Mouse (Mus musculus) ovary, adult 10 weeks (tissue): ENCODE data around the gene Sphk2. TPM values are rescaled to one million over a fixed set of nuclear protein-coding genes. Genes with fewer than 3 reads are reported as not detected.

Experiments
- polyA plus RNA-seq: library from polyadenylated mRNA; stranded (reverse); fragments of 350-450 nt; fragmentation: Illumina TruSeq; extraction: RNeasy Lipid Tissue Mini Kit (QIAGEN cat#74804); gene quantifications from one replicate; pipeline ENCODE4 v1.2.3, GENCODE M21; 2014

The Sphk2 gene
- polyA plus RNA-seq = 0.40 TPM

DNA sequence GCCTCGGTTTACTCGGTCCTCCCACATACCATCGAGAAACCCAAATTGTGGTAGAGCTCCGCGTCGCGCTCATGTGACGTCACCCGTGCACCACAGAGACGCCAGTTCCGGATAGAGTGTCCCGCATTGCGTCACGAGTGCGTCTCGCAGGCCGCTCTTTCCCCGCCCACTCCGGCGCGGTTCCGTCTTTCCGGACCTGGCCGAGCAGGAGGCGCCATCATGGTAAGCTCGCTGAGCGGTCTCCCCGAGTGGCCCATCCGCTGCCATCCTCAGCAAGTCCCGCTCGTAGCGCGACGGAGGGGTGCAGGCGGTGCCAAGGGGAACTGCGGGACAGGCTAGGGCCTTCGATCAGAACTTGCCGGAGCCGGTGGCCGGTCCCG lies at the start of gene Sphk2:
Gene Sphk2, minus strand, starts transcription at position 85 of the 380 bp plus-strand sequence.

DNA sequence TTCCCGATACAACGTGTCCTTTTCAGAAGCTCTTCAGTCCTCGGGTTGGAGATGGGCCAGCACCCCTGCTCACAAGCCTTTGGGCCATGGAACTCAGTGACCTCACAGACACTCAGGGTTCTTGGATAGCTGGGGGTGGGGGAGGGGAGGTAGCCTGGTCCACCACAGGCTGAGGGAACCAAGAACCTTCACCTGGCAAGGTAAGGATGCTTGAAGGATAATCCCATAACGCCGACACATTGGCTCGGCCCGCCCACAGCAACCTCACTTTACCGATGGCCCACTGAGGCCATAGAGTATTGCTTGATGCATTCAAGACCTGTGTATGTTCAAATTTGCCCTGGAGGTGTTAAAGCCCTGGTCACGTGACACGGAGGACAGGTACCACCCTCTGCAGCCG lies 7.9 kb upstream of the Sphk2 start, which contains the start of gene Spaca4:
Gene Spaca4, minus strand, starts transcription at position 101 of the 400 bp plus-strand sequence.

DNA sequence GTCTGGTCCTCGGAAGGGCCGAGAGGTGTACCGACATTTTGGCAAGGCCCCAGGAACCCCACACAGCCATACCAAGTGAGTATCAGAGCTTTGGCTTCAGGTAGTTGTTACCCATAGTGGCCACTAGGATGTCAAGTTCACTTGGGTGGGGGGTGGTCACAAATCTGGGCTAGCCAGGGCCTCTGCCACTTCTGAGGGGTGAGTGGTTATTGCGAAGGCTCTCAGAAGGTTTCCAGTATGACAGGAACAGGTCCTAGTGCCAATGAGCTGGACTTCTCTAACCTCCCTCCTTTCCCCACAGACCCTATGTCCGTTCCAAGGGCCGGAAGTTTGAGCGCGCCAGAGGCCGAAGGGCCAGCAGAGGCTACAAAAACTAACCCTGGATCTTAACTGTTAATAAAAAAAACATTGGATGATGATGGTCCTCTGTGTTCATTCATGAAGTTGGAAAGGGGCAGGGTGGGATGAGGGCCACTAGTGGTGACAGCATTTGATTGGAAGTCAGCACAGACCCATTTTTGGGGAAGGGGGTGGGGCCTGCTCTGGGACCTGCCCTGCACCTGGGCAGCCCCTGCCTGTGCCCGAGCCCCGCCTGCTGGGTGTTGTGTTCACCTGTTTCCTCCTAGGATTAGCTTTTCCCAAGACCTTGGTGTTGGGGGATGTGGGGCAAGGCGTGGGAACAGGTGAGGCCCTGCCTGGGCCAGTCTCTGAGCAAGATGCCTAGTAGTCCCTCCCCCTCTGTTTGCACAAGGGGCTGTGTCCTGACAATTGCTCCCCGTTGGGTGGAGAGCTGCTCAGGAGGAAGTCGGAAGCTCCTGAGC lies 2.8 kb upstream of the Sphk2 start, which contains the start of gene Fam83e:
Gene Fam83e, plus strand, starts transcription at position 800 of the 821 bp plus-strand sequence.

DNA sequence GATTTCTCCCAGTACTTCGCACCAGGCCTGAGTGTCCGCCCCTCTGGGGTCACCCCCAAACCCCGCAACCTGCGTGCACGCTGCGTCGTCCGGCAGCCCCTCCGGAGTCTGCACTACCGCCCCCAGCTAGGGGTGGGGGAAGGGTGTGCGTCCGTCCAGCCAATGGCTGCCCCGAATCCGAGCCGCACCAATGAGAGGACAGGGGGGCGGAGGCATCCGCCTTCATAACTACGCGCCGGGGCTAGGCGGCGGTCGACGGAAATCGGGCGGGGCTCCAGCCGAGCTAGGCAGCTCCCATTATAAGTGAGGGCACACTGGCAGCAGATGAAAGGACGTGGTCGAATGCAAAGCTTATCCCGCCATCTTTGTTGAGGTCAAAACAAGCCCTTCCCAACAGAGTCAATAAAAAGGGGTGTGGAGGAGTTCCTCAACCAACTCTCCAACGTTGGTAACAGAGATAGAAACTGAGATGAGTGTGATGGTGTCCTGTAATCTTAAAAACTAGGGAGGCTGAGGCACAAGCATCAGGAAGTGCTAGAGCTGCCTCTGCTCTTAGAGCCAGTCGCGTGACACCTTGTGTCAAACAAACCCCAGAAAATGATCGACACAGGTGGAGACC lies 2.6 kb downstream of the Sphk2 start, which contains the start of gene Rpl18:
Gene Rpl18, plus strand, starts transcription at position 368 of the 619 bp plus-strand sequence.

DNA sequence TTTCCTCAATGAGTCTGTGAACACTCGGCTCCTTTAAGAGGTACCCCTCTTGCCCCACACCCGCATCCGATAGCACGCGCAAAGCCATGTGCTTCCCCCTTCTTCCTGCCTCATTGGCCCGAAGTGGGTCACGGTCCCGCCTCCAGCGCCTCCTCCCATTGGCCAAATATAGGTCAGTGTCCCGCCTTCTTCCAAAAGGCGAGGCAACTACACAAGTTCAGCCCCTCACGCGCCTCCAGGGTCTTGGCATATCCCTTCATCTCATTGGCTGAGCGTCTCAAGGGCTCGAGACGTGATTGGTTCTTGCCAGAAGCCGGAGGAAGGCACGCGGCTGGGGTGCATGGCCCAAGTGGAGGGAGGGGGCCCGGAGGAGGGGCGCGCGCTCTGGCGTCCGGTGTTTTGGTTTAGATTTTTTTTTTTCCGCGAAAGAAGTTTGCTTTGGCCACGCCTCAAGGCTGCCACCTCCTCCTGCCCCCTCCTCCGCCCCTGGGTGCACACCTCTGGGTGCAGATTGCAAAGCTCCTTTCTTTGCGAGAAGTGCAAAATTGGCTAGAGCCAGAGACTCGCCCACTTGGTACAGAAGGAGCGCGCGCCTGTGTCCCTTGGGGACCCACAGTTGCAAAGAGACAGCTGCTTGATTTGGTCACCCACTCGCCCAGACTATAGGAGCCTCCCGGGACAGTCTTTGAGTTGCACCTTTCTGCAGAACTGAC lies 12.9 kb downstream of the Sphk2 start, which contains the start of gene Dbp:
Gene Dbp, plus strand, starts transcription at position 359 of the 713 bp plus-strand sequence.

DNA sequence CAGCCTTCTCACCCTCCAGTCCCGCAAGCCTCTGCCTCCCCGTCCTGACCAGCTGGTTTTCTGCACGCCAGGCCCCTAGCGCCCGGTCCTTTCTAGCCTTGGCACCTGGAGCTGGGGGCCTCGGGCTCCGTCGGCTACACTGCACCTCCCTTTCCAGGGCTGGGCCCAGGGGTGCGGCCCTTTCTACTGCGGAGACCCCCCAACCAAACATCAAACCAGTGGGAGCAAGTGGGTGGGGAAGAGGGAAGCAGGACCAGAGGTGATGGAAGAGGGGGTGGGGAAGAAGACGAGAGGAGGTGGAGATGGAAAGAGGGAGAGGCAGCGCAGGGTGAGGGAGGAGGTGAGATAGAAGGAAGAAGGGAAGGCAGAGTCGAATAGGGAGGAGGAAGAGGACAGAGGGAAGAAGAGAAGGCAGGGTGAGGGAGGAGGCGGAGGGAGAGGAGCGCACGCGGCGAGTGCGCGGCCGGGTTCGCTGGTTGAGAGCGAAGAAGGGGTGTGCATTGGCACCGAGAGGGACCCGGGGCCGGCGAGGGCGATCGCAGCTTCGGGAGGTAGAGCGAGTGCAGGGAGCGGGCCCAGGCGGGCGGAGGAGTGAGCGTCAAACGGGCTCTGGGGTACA lies 18.2 kb downstream of the Sphk2 start, which contains the start of gene Car11:
Gene Car11, plus strand, starts transcription at position 321 of the 619 bp plus-strand sequence.

DNA sequence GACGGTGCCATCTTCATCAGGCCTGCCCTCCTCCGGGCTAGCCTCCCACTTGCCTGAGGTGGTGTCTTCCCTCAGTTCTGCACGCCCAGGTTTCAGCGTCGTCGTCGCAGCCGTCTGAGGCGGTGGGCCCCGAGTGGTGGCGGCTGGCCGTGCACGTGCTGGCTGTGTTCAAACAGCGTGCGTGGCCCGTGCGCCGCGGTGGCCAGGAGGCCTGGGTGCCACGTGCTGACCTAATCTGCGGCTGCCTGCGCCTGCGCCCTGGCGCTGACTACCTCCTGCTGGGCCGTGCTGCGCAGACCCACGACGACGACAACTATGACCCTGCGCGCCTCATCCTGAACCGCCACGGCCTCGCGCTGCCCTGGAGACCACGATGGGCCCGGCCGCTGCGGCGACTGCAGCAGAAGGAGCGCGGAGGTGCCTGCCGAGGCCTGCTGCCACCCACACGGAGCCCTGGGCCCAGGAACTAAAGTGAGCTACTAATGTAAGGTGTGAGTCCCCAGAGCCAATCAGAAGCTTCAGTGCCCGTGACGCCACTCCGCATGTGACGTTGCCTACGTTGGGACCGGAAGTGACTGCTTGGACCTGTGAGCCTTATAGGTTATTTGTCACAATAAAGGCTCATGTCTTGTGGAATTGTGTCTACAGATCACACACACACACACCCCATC lies 23.7 kb downstream of the Sphk2 start, which contains the start of gene Sec1:
Gene Sec1, minus strand, starts transcription at position 482 of the 671 bp plus-strand sequence.

DNA sequence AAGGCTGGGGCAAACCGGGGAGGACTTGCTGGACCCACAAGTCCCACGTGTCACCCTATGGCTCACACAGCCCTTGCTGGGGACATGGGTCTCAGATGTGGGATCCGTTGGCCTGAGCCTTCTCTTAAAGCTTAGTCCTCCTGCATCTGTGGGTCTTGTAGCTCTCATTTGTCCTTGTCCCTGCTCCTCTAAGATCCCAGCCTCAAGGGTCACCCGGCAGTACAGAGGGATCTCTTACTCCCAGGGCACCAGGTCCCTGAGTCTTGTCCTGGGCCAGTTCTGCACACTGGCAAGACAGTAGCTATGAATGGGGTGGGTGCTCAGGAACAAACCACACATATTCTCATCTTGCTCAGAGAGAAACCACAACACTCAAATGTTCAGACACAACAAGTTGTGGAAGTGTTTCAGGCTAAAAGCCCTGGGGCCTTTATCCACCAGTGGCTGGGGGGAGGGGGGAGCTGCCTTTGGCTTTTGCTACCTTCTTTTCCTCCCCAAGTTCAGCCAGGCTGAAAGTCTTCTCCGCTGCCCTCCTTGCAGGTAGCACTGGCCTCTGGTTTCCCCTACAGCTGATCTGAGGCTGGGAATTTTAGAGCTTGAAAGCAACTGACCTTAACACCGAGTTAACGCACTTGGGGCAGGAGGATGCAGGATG lies 34.3 kb downstream of the Sphk2 start, which contains the start of gene Ntn5:
Gene Ntn5, plus strand, starts transcription at position 627 of the 655 bp plus-strand sequence.

DNA sequence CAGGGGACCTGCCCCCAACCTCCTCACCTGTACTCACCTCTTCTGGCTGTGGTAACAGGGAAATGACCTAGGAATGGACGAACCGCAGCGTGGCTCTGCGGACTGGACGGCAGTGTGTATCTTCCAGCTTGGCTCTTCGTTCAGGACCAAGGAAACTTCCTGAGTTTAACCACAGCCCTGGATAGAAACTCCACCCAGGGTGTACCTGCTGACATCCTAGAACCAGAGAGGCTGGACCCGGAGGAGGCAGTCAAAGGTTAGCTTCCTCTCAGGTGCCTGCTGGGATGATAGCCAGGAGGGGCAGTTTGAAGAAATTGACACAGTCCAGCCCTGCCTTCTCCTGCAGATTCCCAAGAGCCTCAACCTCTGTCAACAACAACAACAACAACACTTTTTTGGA lies 51.6 kb downstream of the Sphk2 start, which contains the start of gene Fut2:
Gene Fut2, minus strand, starts transcription at position 234 of the 400 bp plus-strand sequence.

Other genes starting within 250 kb of the Sphk2 start
- 2.3 TPM for gene Tulp2, start 236.1 kb downstream of the Sphk2 start, polyA plus RNA-seq
- not detected for gene Gm45808, start 231.2 kb downstream of the Sphk2 start, polyA plus RNA-seq
- gene Dhdh, start 229.2 kb downstream of the Sphk2 start, polyA plus RNA-seq = 28.5 TPM
- gene Nucb1, start 207.6 kb downstream of the Sphk2 start, polyA plus RNA-seq = 55.5 TPM
- gene Ppp1r15a, start 191.7 kb downstream of the Sphk2 start, polyA plus RNA-seq = 2.3 TPM
- 0.43 TPM for gene Plekha4, start 191.7 kb downstream of the Sphk2 start, polyA plus RNA-seq
- gene Hsd17b14, start 163.1 kb downstream of the Sphk2 start, polyA plus RNA-seq = not detected
- 2.1 TPM for gene Bcat2, start 147.8 kb downstream of the Sphk2 start, polyA plus RNA-seq
- not detected for gene Fgf21, start 102.5 kb downstream of the Sphk2 start, polyA plus RNA-seq
- not detected for gene Fut1, start 100.7 kb downstream of the Sphk2 start, polyA plus RNA-seq
- gene Izumo1, start 96.2 kb downstream of the Sphk2 start, polyA plus RNA-seq = not detected
- gene Rasip1, start 90.5 kb downstream of the Sphk2 start, polyA plus RNA-seq = not detected
- gene Mamstr, start 78.0 kb downstream of the Sphk2 start, polyA plus RNA-seq = 0.51 TPM
- 0.94 TPM for gene Fut2, start 51.6 kb downstream of the Sphk2 start, polyA plus RNA-seq
- not detected for gene Ntn5, start 34.0 kb downstream of the Sphk2 start, polyA plus RNA-seq
- gene Sec1, start 23.6 kb downstream of the Sphk2 start, polyA plus RNA-seq = not detected
- not detected for gene Car11, start 18.2 kb downstream of the Sphk2 start, polyA plus RNA-seq
- gene Dbp, start 12.9 kb downstream of the Sphk2 start, polyA plus RNA-seq = 10.6 TPM
- gene Rpl18, start 2.5 kb downstream of the Sphk2 start, polyA plus RNA-seq = 1.6 TPM
- not detected for gene Fam83e, start 3.2 kb upstream of the Sphk2 start, polyA plus RNA-seq
- gene Spaca4, start 7.8 kb upstream of the Sphk2 start, polyA plus RNA-seq = not detected
- gene Lmtk3, start 65.7 kb upstream of the Sphk2 start, polyA plus RNA-seq = not detected
- not detected for gene Sult2b1, start 66.7 kb upstream of the Sphk2 start, polyA plus RNA-seq
- gene Cyth2, start 96.6 kb upstream of the Sphk2 start, polyA plus RNA-seq = 14.9 TPM
- gene Kcnj14, start 106.8 kb upstream of the Sphk2 start, polyA plus RNA-seq = not detected
- gene Grwd1, start 112.9 kb upstream of the Sphk2 start, polyA plus RNA-seq = 0.86 TPM
- 81.7 TPM for gene Kdelr1, start 154.8 kb upstream of the Sphk2 start, polyA plus RNA-seq
- gene Grin2d, start 160.4 kb upstream of the Sphk2 start, polyA plus RNA-seq = not detected
- gene Syngr4, start 178.7 kb upstream of the Sphk2 start, polyA plus RNA-seq = not detected
- gene Tmem143, start 178.9 kb upstream of the Sphk2 start, polyA plus RNA-seq = 0.46 TPM
- gene Emp3, start 203.4 kb upstream of the Sphk2 start, polyA plus RNA-seq = 2.5 TPM
- gene Ccdc114, start 206.1 kb upstream of the Sphk2 start, polyA plus RNA-seq = 1.1 TPM